Mouse (Mus musculus) CH12.LX (cell line): ENCODE results near the gene Gm37240.

Experiments
- CTCF ChIP-seq, 2 experiments: IDR thresholded peaks in 1 of 2; conservative IDR thresholded peaks in 1 of 2; 2 replicates each; pipeline ENCODE4 v1.5.1; 2011 to 2012; ENCODE audit warnings: low read depth in 2 of 2, low read length in 2 of 2, improper control_type of control experiment in 1 of 2, inconsistent platforms in 1 of 2, mild to moderate bottlenecking in 1 of 2, moderate library complexity in 1 of 2
- ETS1 ChIP-seq: conservative IDR thresholded peaks from 2 replicates; pipeline ENCODE4 v1.6.1; 2012; ENCODE audit warnings: low read depth, mild to moderate bottlenecking, inconsistent platforms, low read length, improper control_type of control experiment, moderate library complexity
- POLR2A ChIP-seq: IDR thresholded peaks from 2 replicates; pipeline ENCODE4 v1.6.1; 2011; ENCODE audit warnings: low read depth, mild to moderate bottlenecking, improper control_type of control experiment, low read length
- POLR2AphosphoS2 ChIP-seq: IDR thresholded peaks from 2 replicates; pipeline ENCODE4 v1.6.1; 2011; ENCODE audit warnings: low read depth, low read length, improper control_type of control experiment

GRCm38 (mm10) chr3:84732016-84732502, 1155.3 kb downstream of the Gm37240 start:
- no peak for TF ChIP-seq CTCF (conservative IDR thresholded peaks at IDR 0.05 in 1 of 2, IDR thresholded peaks at IDR 0.05 in 1 of 2; ENCODE audit: low read depth in 2 of 2, low read length in 2 of 2)
- no peak for TF ChIP-seq ETS1
- TF ChIP-seq POLR2AphosphoS2: no peak
- TF ChIP-seq POLR2A: no peak
